Mouse (Mus musculus) adrenal gland, postnatal 0 days (tissue): Measurements from ENCODE around the gene Olfr15. TPM values are rescaled to one million over a fixed set of nuclear protein-coding genes. Genes with fewer than 3 reads are reported as not detected.

Experiments used
- polyA plus RNA-seq: library from polyadenylated mRNA; unstranded; fragments of >200 nt; fragmentation: Nextera tagmentation; extraction: Ambion mirVana; gene quantifications from 2 replicates; pipeline ENCODE4 v1.2.1, GENCODE M21; 2015

Gene Olfr15
- polyA plus RNA-seq = not detected in 2 replicates

GRCm38 (mm10) chr16:3830588-3831109, at the start of gene Olfr15:
Gene Olfr15, plus strand, starts transcription at chr16:3830878.

GRCm38 (mm10) chr16:3846711-3847518, 16.2 kb downstream of the Olfr15 start, which contains the start of gene Zfp174:
Gene Zfp174, plus strand, starts transcription at chr16:3847268.

GRCm38 (mm10) chr16:3872216-3873047, 41.8 kb downstream of the Olfr15 start, which contains the start of gene Naa60:
Gene Naa60, plus strand, starts transcription at chr16:3872375.

GRCm38 (mm10) chr16:3884201-3885064, 53.8 kb downstream of the Olfr15 start, which contains the start of the genes Zfp597 and Gm20695:
Gene Zfp597, minus strand, starts transcription at chr16:3884561.
Gene Gm20695, plus strand, starts transcription at chr16:3884648.

Other genes with a start within 250 kb of the Olfr15 start
- not detected in 2 replicates for gene Olfr161, start 239.8 kb upstream of the Olfr15 start, polyA plus RNA-seq
- 0.08 TPM in 1 of 2 replicates, not detected in the other for gene Mefv, start 112.8 kb upstream of the Olfr15 start, polyA plus RNA-seq
- 20.8 and 37.0 TPM in 2 replicates for gene Zfp263, start 86.8 kb upstream of the Olfr15 start, polyA plus RNA-seq
- gene Zfp174, start 16.4 kb downstream of the Olfr15 start, polyA plus RNA-seq = 1.5 and 4.1 TPM in 2 replicates
- 34.3 and 51.6 TPM in 2 replicates for gene Naa60, start 41.5 kb downstream of the Olfr15 start, polyA plus RNA-seq
- 4.2 and 5.9 TPM in 2 replicates for gene Zfp597, start 53.7 kb downstream of the Olfr15 start, polyA plus RNA-seq
- gene Gm20695, start 53.8 kb downstream of the Olfr15 start, polyA plus RNA-seq = 1.7 and 3.3 TPM in 2 replicates
- gene 1700037C18Rik, start 77.8 kb downstream of the Olfr15 start, polyA plus RNA-seq = 6.8 and 7.9 TPM in 2 replicates
- 28.5 and 31.2 TPM in 2 replicates for gene Cluap1, start 77.9 kb downstream of the Olfr15 start, polyA plus RNA-seq
- gene Nlrc3, start 145.8 kb downstream of the Olfr15 start, polyA plus RNA-seq = 0.13 and 0.87 TPM in 2 replicates
- gene Slx4, start 172.9 kb downstream of the Olfr15 start, polyA plus RNA-seq = 5.0 and 5.6 TPM in 2 replicates
- 0.79 and 1.0 TPM in 2 replicates for gene Dnase1, start 206.1 kb downstream of the Olfr15 start, polyA plus RNA-seq
- gene Trap1, start 246.9 kb downstream of the Olfr15 start, polyA plus RNA-seq = 66.4 and 120 TPM in 2 replicates